Mouse (Mus musculus) lung, adult 18-20 months (tissue): ENCODE measurements around the gene Phb2.

Source experiments
- DNase-seq, 2 experiments: peaks; one replicate each; pipeline ENCODE4 v3.0.0; 2022; ENCODE audit warnings: mixed read lengths in 2 of 2

The Phb2 gene

DNA sequence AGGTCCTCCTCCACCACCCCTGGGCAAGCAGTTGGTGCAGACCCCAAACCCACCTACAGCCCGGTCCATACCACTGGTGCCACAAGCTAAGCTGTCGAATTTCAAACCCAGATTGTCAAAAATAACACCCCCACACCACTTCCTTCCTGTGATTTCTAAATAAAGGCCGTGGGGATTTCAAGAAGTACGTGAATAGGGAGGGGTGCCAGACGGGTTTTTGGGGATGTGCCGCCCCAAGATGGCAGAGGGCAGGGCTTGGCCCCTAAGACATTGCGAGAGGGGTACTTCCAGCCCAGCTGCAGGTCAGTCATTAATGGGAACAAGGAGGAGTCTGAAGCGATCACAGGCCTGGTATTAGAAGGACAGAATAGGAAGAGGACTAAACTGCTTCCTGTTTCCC, 11.4 kb downstream of the Phb2 start:
- no peak for DNase-seq

DNA sequence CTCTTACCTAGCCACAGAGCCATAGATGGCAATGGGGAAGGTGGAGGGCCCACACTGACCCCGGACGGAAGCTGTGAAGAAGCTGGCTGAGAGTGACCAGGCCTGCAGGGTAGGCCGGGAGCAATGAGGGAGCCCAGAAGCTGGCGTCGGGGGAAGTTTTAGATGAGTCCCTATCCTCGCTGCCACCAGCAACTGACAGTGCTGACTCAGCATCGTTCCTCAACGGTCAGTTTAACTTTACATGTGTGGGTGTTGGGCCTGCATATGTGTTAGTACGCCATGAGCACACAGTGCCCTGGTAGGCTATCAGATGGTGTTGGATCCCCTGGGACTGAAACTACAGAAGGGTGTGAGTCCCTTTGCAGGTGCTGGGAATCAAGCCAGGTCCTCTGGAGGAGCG, 12.3 kb downstream of the Phb2 start:
- no peak for DNase-seq

DNA sequence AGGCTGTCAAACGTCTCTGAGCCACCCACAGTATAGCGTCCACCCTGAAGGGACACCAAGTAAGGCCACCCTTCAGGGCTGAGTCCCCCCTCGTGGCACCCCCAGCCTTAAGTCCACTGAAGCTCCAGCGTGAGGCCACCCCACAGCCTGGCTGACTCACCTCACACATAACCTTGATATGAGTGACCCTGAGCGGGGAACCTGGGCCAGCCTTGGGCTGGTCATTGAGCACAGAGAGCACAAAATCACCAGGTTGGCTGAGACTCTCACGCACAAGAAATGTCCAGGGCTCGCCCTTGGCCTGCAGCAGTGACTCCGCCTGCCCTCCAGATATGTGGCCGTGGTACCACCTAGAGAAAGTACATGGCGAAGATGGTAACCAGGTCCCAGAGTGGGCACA, 16.5 kb downstream of the Phb2 start:
- DNase-seq: no peak

DNA sequence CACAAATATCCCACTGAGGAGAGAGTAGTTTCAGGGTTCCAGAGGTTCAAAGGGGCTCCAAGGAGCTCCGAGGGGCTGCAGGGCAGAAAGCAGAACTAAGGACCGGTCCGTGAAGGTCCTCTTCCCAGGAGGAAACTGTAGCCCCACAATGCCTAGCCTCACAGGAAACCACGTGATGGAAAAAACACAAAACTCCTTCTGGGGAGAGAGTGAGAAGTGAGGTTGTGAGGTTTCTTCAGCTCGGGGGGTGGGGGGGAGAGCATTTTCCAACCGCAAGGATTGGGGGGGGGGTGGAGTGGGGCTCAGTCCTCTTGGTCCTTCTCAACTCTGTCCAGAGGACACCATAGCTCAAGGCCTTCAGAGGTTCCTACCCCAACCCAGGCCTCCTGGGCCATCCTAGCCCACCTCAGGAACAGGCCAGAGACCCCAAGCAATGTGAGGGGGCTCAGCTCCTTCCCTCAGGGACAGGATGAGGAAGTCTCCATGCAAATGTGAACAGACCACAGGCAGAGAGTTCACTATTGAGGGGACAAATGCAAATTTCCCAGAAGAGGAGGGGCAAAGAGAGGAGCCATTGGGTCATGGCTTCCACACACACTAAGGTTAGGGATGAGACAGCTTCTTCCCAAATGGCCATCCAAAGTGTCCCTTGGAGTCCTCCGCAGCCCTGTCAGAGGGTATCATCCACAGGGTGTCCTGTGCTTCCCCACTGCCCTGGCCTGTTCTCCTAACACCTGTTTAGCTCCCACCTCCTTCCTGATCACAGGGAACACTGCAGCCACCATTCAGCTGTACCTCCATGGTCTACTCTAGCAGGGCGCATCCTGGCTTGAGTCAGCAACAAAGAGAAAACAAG, 17.9 kb downstream of the Phb2 start:
- no peak for DNase-seq

DNA sequence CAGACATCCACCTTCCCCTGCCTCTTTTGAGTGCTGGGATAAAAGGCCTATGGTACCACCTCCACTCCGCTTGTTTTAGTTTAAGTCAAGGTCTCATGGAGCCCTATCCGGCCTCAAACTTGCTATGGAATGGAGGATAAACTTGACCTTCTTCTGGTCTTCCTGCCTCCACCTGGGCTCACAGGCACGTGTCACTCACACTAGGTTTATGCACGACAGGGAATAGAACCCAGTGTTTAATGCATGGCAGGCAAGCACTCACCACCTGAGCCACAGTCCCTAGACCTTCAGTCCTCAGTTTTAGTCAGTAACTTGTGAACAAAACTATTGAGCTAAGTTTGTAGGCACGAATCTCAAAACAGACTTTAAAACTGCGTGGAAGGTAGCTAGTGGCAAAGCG, 18.9 kb downstream of the Phb2 start:
- DNase-seq: no peak

DNA sequence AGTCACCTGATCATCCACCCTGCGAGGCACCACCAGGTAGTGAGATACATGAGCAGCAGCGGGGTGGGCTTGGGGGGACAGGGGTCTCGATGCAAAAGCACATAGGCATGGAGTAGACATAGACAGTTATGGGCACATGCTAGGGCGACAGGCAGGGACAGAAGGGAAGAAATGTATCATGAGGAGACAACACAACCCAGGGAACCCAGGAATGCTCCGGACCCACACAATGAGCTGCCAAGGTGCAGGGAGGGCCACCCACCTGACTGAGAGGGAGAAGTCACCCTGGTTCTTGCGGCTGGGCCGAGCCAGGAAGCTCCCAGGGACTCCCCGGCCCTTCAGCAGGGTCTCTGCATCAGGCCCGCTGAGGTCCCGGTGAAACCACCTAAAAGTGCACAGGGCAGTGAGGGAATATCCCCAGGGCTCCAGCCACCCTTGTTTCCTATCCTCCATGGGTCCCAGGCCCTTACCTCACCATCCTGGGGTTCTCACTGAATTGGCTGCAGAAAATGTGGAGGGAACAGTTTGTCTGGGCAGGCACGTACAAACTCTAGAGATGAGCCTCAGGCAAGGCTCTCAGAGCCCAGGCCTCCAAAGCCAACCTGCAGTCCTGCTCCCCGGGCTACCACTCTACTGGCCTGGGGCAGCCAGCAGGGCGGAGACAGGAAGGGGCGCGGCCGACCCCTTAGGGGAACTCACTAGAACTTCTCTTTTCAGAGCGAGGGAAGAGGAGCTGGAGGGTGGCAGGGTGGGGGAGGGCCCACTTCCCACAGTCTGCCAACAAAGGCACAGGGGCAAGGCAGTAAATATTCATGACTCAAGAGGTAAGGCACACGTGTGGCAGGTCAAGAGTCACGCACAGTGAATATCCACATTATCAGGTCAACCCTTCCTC, 20.6 kb downstream of the Phb2 start:
- DNase-seq: peak; percentile 71 to 83

DNA sequence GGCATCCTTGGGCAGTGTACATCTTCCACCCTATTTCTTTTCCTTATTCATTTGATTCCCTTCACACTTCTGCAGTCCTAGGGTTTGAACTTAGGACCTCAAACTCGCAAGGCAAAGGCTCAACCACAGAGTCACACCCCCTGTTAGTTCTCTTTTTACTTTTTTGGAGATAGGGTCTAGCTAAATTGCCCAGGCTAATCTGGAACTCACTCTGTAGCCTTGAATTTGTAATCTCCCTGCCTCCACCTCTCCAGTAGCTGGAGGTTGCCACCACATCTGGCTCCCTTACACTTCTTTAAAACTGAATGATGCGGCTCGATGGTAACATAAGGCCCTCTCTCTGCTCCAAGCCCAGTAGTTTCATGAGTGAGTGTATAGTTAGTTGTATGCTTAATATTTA, 22.3 kb downstream of the Phb2 start:
- no peak for DNase-seq

DNA sequence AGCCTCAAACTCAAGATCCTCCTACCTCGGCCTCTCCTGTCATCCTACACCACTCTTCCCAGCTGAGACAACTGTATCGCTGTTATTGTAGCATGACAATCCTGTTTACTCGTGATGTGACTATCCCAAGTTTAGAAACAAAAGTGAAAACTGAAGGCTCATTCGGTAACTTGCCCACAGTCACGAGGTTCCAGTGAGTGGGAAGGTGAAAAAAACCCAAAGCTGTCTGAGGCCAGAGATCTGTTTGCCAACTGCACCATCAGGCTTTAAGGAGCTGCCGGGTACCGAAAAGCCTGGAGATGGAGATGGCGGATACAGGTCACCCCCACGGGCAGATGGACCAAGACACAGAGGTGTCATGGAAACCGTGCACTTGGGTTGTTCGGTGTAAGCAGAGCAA, 24.9 kb downstream of the Phb2 start:
- DNase-seq: no peak

DNA sequence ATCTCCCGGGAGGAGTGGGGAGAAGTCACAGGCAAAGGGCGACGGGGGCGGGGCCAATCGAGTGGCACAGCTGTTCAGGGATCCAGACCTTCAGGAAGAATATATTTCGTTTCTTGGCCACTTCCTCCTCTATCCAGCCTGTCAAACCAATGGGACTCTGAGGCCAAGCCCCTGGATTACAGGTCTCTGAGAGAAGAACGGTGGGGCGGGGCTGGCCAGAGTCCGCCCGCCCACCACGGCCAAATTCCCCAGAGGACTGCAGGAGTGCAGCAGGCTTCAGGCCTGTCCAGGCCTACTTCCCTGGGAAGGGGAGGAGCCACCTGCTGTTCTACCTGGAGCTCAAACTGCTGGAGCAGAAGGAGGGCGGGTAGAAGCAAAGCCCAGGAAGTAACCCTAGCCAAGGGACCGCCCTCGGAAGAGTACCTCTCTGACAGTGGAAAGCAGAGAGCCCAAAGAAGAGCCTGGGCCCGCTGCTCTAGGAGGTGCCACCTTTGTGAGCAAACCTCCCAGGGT, 26.4 kb downstream of the Phb2 start, which contains the start of gene Ptpn6:
Gene Ptpn6 (minus strand): TSS at position 204 of the 513 bp plus-strand sequence.
- DNase-seq: peak; percentile 90 to 93

DNA sequence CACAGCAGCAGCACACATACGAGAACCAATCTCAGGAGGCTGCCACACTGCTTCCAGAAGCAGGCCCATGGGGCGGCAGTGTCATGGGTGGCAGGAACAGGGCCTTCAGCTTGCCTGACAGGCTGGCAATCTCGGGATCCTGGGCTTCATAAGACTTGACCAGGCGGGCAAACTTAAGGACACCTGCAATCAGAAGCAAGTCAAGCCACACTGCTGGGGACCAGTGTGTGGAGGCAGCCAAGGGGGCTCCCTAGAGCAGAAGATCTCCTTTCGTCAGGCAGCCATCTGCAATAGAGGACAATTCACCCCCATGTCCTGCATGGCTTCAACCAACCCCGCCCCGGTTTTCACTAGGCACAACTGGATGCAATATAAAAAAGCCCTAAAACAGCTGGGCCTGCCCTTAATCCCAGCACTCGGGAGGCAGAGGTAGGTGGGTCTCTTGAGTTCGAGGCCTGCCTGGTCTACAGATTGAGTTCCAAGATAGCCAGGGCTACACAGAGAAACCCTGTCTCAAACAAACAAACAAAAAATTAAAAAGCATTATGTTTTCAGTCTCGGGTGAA, 27.2 kb downstream of the Phb2 start:
- no peak for DNase-seq

DNA sequence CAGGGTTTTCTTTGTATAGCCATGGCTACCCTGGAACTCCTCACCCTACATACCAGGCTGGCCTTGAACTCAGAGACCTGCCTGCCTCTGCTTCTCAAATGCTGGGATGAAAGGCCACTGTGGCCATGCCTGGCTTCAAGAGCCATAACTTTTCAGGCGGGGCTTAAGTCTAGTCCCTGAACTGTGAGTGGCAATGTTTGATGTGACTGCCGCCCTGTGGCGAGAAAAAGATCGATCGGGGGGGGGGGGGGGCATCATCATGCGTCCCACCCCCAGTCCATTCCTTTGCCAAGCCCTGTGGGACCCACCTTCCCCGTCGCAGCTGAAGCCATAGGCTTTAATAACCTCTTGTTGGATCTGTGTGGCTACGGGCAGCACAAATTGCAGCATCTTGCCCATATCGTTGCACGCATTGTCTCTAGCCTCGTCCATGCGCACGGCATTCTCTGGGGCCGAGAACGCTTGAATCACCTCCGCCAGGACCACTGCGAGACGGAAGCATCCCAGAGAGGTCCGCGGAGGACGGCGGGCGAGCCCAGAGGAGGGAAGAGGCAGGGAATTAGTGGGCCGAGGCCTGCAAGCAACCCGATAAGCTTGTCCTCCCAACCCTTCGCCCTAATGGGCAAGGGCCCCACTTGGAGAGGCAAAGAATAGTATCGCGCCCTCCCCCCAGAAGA, 28.2 kb downstream of the Phb2 start:
- peak; percentile 62 for DNase-seq

DNA sequence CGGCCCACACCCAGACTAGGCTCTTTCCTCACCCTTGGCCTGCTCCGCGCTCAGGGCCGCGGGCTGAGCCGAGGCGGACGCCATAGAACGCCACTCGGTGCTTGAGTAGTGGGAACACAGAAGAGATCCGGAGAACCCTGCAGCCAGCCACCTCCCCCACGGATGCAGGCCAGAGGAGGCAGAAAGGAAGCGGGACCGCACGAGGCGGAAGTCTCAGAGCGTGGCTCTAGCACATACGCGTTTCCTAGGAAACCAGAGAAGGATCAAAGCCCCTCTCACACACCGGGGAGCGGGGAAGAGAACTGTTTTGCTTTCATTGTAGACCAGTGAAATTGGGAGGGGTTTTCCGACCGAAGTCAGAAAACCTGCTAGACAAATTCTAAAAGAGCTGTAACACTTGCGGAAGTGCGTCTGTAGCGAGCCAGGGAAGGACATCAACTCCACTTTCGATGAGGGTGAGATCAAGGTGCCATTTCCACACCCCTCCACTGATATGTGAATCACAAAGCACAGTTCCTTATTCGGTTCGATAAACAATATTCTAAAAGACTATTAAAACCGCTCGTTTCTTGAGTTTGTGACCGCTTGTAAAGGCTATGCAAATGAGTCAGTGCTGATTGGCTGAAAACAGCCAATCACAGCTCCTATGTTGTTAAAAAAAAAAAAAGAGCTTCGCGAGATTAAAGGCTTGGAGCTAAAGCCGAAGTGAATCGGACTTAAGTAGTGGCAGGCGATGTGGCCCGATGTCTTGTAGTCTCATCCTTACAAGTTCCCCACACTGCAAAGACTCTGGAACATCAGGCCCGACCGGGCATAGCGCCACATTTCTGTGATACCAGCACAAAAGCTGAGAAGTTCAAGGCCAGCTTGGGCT, 29.0 kb downstream of the Phb2 start, which contains the start of gene Grcc10:
Gene Grcc10 (minus strand): TSS at position 487 of the 874 bp plus-strand sequence.
- peak; percentile 89 to 90 for DNase-seq

DNA sequence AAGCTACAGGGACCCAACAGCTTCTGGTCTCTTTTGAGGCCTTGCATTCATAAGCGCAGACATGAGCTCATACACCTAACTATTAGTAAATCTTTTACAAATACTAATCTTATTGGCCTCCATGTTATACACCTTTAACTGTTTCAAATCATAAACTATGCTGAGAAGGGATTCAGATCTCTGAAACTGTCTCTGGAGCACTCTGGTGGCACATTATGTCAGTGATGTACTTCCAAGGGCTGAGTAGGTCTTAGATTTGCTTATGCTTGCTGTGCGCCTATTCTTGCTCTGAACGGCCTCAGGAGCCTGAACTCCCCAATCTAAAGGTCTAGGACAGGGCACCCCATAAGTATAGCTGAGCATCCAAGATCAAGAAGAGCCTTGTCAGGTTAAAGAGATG, 29.7 kb downstream of the Phb2 start:
- no peak for DNase-seq

DNA sequence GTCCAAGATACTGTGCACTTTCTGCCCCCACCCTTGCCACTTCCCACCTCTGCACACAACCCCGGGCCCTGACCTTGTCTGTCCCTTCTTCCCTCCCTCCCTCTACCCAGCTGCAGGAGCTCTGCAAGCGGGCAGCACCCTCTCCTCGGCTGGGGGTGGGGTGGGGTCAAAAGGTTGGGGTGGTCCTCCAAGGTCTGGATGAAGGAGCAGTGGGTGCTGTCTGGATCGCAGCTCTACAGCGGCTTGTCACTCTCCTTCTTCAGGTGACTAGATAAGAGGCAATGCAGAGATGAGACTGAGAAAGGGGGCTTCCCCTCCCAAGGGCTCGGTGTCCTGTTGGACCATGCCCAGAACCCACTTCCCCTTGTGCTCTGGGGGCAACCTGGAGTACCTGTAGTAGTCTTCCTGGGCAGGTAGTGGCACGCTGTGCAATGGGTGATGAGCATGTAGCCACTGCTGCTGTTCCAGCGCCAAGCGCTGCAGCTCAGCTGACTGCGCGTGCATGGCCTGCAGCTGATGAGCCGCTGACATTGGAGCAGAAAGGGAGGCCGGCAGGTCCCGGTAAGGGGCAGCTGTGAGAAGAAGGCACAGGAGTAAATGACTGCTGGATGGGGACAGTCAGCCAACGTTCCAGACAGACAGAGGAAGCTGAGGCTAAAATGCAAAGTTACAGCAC, 30.8 kb downstream of the Phb2 start:
- DNase-seq: no peak

DNA sequence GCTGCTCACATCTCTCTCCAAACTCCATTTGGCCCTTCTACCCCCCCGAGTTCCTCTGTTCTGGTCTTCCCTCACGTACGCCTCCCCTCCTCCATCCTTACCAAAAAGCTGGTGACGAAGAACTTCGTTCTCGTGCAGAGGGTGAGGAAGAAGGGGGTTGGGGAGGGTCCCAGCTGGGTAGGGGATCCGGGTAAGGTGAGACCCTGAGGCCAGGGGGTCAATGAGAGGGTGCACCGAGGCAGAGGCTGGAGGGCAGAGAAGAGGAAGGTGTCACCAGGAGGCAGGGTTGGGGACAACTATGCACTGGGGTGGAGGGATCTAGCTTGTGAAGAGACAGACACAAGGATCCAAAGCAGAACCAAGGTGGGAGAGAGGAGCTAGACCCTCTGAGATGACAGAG, 31.5 kb downstream of the Phb2 start:
- no peak for DNase-seq

DNA sequence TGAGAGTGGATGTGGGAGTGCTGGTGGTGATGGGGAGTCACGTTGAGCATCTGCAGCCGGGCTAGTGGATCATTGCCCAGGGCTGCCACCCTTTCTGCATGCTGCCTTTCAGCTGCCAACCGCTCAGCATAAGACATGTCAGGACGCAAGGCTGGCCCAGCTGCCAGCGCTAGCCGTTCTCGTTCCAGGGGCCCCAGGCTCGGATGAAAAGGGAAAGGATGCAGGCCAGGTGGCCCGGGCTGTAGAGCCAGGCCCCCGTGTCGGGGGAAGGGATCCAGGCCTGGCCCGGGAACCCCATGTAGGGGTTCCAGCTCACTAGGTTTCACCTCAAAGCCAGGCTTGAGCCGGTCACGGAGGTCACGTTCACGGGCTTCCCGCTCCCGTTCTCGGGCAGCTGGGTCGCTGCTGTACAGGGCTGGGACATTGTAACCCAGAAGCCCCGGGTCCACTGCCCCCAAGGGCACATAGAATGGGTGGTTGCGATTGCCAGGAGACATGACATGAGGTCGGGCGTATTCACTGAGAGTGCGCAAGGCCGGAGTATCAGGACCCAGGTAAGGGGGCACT, 32.7 kb downstream of the Phb2 start:
- DNase-seq: no peak

DNA sequence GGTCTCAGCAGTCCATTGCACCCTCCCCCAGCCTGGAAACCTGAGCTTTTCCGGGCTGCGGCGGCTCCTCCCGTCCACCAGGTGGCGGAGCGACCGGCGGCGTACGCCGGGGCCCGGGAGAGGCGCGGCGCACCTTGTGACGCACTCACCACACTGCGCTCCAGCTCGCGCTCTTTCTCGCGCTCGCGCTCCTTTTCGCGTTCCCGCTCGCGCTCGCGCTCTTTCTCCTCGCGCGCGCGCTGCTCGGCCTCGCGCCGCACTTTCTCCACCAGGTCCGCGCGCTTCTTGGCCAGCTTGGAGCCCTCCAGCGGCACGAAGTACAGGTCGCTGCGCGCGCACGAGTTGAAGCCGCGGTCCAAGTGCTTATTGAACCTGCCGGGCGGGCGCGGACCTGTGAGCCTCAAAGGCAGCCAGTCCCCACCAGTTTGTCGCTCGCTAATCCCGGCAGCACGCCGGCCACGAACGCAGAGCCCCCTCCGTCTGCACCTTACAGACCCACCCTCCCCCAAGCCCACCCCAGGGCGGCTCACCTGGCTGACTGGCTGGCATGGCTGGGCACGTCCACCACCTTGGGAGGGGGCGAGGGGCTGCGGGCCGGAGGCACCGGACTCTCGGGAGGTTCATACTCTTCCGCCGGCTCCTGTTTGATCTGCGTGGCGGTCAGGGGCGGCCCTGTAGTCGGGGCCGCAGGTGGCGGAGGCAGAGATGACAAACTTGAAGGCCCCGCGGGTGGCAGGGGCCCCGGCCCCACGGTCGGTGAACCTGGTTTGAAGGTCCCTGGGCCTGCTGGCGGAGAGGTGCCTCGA, 33.6 kb downstream of the Phb2 start:
- DNase-seq: peak; percentile 92 to 94

DNA sequence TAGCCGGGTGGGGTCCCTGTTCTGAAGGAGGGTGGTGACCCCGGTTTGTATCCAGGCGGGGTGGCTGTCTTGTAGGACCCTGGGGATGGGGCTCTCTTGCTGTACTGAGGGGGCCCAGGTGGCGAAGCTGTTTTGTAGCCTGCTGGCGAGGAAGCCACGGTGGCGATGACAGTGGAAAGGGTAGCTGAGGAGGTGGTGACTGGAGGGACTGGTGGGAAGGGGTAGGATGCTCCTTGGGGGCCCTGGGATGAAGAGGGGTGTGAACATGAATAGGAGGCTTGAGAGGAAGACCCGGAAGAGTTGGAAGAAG, 34.1 kb downstream of the Phb2 start:
- no peak for DNase-seq

DNA sequence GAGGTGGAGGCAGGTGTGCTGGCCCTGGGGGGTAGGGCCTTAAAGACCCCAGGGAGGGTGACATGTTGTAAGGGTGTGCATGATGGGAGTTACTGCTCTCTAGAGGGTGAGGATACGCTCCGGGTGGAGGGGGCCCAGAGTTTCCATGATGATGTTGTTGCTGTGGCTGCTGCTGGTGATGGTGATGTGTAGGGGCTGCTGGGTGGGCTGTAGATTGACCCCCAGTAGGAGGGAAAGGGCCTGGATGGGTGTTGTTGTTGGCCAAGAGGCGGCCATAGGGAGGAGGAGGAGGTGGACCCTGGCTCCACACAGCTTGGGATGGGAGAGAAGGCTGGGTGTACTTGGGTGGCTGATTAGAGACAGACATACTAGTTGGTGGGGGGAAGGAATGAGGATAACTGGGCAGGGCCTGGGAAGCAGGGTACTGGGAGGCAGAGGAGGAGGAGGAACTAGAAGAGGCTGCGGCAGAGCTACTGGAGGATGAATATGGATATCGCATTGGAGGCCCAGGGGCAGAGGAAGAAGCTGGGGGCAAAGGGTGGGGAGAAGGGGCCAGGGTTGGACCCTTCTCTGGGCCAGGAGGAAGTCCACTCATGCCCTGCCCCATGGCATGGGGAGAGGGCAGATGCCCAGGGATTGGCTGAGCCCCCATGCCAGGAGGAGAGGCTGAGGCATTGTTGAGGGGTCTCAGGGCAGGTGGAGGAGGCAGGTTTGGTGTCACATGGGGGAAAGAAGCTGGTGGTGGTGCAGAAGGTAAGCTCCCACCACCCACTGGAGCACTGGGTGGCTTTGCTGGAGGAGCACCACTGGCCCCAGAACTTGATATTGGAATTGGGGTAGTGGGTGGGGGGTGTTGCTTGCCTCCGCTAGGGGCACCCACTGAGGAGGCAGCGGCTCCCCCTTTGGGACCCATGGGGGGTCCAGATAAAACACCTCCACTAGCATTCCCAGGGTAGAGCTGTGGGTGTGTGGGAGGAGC, 34.8 kb downstream of the Phb2 start:
- DNase-seq: no peak
